Mouse (Mus musculus): ENCODE measurements around the gene Fbxl19. TPM values are rescaled to one million over a fixed set of nuclear protein-coding genes. Genes with fewer than 3 reads are reported as not detected.

Fbxl19 gene
- polyA plus RNA-seq, 1 experiment from 2014 or later, result 10.5 TPM

- H3K27ac ChIP-seq, result peak overlapping the region; percentile 98
- no peak for ATAC-seq (ENCODE audit: insufficient number of reproducible peaks, insufficient read depth, low FRiP score, low TSS enrichment, low read depth)
- 95% methylated on average over 3 of the region's 3 CpGs for WGBS
These were observed 33.3 kb upstream of the Fbxl19 start for GRCm38 (mm10) chr7:127711031-127711430.

GRCm38 (mm10) chr7:127711456-127711855, 32.9 kb upstream of the Fbxl19 start:
- WGBS, result 70% methylated on average over 3 of the region's 3 CpGs
- Histone ChIP-seq H3K4me3 (replicated peaks) (no peak overlapping the region), H3K27ac (peak overlapping the region; percentile 98), H3K4me2 (peak overlapping the region; percentile 59), H3K9me3 (no peaks in the 10 kb centered on the region), H3K27me3 (no peaks in the 10 kb centered on the region), H3K4me1 (replicated peaks) (peaks cover 49% of the 10 kb centered on the region), H3K9ac (replicated peaks) (no peak overlapping the region), H3K36me3 (peaks cover 15% of the 10 kb centered on the region)
- ATAC-seq (ENCODE audit: insufficient number of reproducible peaks, insufficient read depth, low FRiP score, low TSS enrichment, low read depth), result no peak

More at GRCm38 (mm10) chr7:127711031-127711430, 33.3 kb upstream of the Fbxl19 start:
- Histone ChIP-seq H3K4me3 (replicated peaks) (no peak overlapping the region), H3K9ac (replicated peaks) (no peak overlapping the region), H3K4me2 (peak overlapping the region; percentile 59; the same call in 1 of the 2 replicates), H3K27me3 (no peaks in the 10 kb centered on the region), H3K9me3 (no peaks in the 10 kb centered on the region), H3K4me1 (replicated peaks) (peaks cover 53% of the 10 kb centered on the region), H3K36me3 (peaks cover 20% of the 10 kb centered on the region)

- Histone ChIP-seq H3K4me1 (replicated peaks) (peaks cover 44% of the 10 kb centered on the region), H3K27ac (peak within 1 kb of the TSS; percentile 98), H3K9me3 (no peaks in the 10 kb centered on the region), H3K4me3 (replicated peaks) (peak within 1 kb of the TSS; percentile 43), H3K27me3 (no peaks in the 10 kb centered on the region), H3K4me2 (peak within 1 kb of the TSS; percentile 59), H3K9ac (replicated peaks) (peak within 1 kb of the TSS; percentile 52; the same call in 1 of the 2 replicates), H3K36me3 (peaks cover 13% of the 10 kb centered on the region)
- peak; percentile 77 for ATAC-seq (ENCODE audit: insufficient number of reproducible peaks, insufficient read depth, low FRiP score, low TSS enrichment, low read depth)
- under 1% methylated on average over 28 of the region's 28 CpGs for WGBS
These were observed 31.6 kb upstream of the Fbxl19 start, which contains the start of gene Ctf1 for GRCm38 (mm10) chr7:127712461-127713385. Gene Ctf1, plus strand, starts transcription at chr7:127712736.

GRCm38 (mm10) chr7:127714816-127715215, 29.5 kb upstream of the Fbxl19 start:
- peaks cover 28% of the 10 kb centered on the region for H3K36me3 ChIP-seq
- ATAC-seq (ENCODE audit: insufficient number of reproducible peaks, insufficient read depth, low FRiP score, low TSS enrichment, low read depth), result no peak

GRCm38 (mm10) chr7:127716992-127717391, 27.4 kb upstream of the Fbxl19 start:
- H3K27ac ChIP-seq, result peak overlapping the region; percentile 29; the same call in 1 of the 2 replicates
- H3K9me3 ChIP-seq, result no peaks in the 10 kb centered on the region
- H3K36me3 ChIP-seq, result peaks cover 30% of the 10 kb centered on the region
- no peaks in the 10 kb centered on the region for H3K27me3 ChIP-seq
- WGBS, result 2% methylated on average over 39 of the region's 41 CpGs
- peaks cover 22% of the 10 kb centered on the region for H3K4me1 ChIP-seq (replicated peaks)
- H3K9ac ChIP-seq (replicated peaks), result peak overlapping the region; percentile 63
- H3K4me2 ChIP-seq, result peak overlapping the region; percentile 66
- ATAC-seq (ENCODE audit: insufficient number of reproducible peaks, insufficient read depth, low FRiP score, low TSS enrichment, low read depth), result 0 out of 2 replicates have a peak, but pooled peaks have one; percentile 7
- H3K4me3 ChIP-seq (replicated peaks), result peak overlapping the region; percentile 41

More at GRCm38 (mm10) chr7:127714816-127715215, 29.5 kb upstream of the Fbxl19 start:
- 83% methylated on average over 4 of the region's 4 CpGs for WGBS
- H3K9ac ChIP-seq (replicated peaks), result 0 out of 2 replicates have a peak overlapping the region, but pooled peaks have one; percentile 31
- H3K27ac ChIP-seq, result no peak overlapping the region
- H3K9me3 ChIP-seq, result no peaks in the 10 kb centered on the region
- H3K27me3 ChIP-seq, result no peaks in the 10 kb centered on the region
- no peak overlapping the region for H3K4me3 ChIP-seq (replicated peaks)
- no peak overlapping the region for H3K4me2 ChIP-seq
- peaks cover 35% of the 10 kb centered on the region for H3K4me1 ChIP-seq (replicated peaks)

- H3K4me2 ChIP-seq, result no peak overlapping the region
- 92% methylated on average over 6 of the region's 6 CpGs for WGBS
- peaks cover 30% of the 10 kb centered on the region for H3K36me3 ChIP-seq
- no peaks in the 10 kb centered on the region for H3K27me3 ChIP-seq
- H3K27ac ChIP-seq, result no peak overlapping the region
- peaks cover 16% of the 10 kb centered on the region for H3K4me1 ChIP-seq (replicated peaks)
- ATAC-seq (ENCODE audit: insufficient number of reproducible peaks, insufficient read depth, low FRiP score, low TSS enrichment, low read depth), result no peak
- no peaks in the 10 kb centered on the region for H3K9me3 ChIP-seq
- H3K9ac ChIP-seq (replicated peaks), result no peak overlapping the region
- no peak overlapping the region for H3K4me3 ChIP-seq (replicated peaks)
These were observed 26.0 kb upstream of the Fbxl19 start for GRCm38 (mm10) chr7:127718339-127718738.

GRCm38 (mm10) chr7:127719258-127719657, 25.1 kb upstream of the Fbxl19 start:
- no peaks in the 10 kb centered on the region for H3K9me3 ChIP-seq
- WGBS, result 90% methylated on average over 6 of the region's 6 CpGs
- no peak overlapping the region for H3K27ac ChIP-seq
- no peaks in the 10 kb centered on the region for H3K27me3 ChIP-seq
- H3K4me2 ChIP-seq, result no peak overlapping the region
- peaks cover 7% of the 10 kb centered on the region for H3K4me1 ChIP-seq (replicated peaks)
- no peak overlapping the region for H3K4me3 ChIP-seq (replicated peaks)
- H3K9ac ChIP-seq (replicated peaks), result no peak overlapping the region
- ATAC-seq (ENCODE audit: insufficient number of reproducible peaks, insufficient read depth, low FRiP score, low TSS enrichment, low read depth), result no peak
- H3K36me3 ChIP-seq, result peaks cover 30% of the 10 kb centered on the region

- H3K36me3 ChIP-seq, result no peaks in the 10 kb centered on the region
- H3K9ac ChIP-seq (replicated peaks), result no peak overlapping the region
- ATAC-seq (ENCODE audit: insufficient number of reproducible peaks, insufficient read depth, low FRiP score, low TSS enrichment, low read depth), result no peak
- H3K9me3 ChIP-seq, result no peaks in the 10 kb centered on the region
- no peak overlapping the region for H3K4me3 ChIP-seq (replicated peaks)
- no peak overlapping the region for H3K27ac ChIP-seq
- WGBS, result 32% methylated on average over 2 of the region's 2 CpGs
- H3K27me3 ChIP-seq, result no peaks in the 10 kb centered on the region; the same call in 1 of the 2 replicates
- no peaks in the 10 kb centered on the region for H3K4me1 ChIP-seq (replicated peaks)
- H3K4me2 ChIP-seq, result no peak overlapping the region
These were observed 18.9 kb upstream of the Fbxl19 start for GRCm38 (mm10) chr7:127725490-127725889.

GRCm38 (mm10) chr7:127725924-127726323, 18.4 kb upstream of the Fbxl19 start:
- Histone ChIP-seq H3K36me3 (no peaks in the 10 kb centered on the region), H3K27me3 (no peaks in the 10 kb centered on the region; the same call in 1 of the 2 replicates), H3K4me2 (no peak overlapping the region), H3K4me3 (replicated peaks) (no peak overlapping the region), H3K9me3 (no peaks in the 10 kb centered on the region), H3K9ac (replicated peaks) (no peak overlapping the region), H3K4me1 (replicated peaks) (no peaks in the 10 kb centered on the region), H3K27ac (no peak overlapping the region)
- no peak for ATAC-seq (ENCODE audit: insufficient number of reproducible peaks, insufficient read depth, low FRiP score, low TSS enrichment, low read depth)
- 55% methylated on average over 6 of the region's 6 CpGs for WGBS

- Histone ChIP-seq H3K9ac (replicated peaks) (no peak overlapping the region), H3K4me2 (no peak overlapping the region), H3K4me1 (replicated peaks) (no peaks in the 10 kb centered on the region), H3K9me3 (no peaks in the 10 kb centered on the region), H3K27ac (no peak overlapping the region), H3K27me3 (no peaks in the 10 kb centered on the region; the same call in 1 of the 2 replicates), H3K36me3 (no peaks in the 10 kb centered on the region), H3K4me3 (replicated peaks) (no peak overlapping the region)
- ATAC-seq (ENCODE audit: insufficient number of reproducible peaks, insufficient read depth, low FRiP score, low TSS enrichment, low read depth), result no peak
- 86% methylated on average over 7 of the region's 7 CpGs for WGBS
These were observed 16.4 kb upstream of the Fbxl19 start for GRCm38 (mm10) chr7:127727898-127728297.

GRCm38 (mm10) chr7:127730170-127730569, 14.2 kb upstream of the Fbxl19 start:
- ATAC-seq (ENCODE audit: insufficient number of reproducible peaks, insufficient read depth, low FRiP score, low TSS enrichment, low read depth), result no peak
- Histone ChIP-seq H3K4me2 (no peak overlapping the region), H3K27me3 (no peaks in the 10 kb centered on the region; the same call in 1 of the 2 replicates), H3K9me3 (no peaks in the 10 kb centered on the region), H3K4me1 (replicated peaks) (no peaks in the 10 kb centered on the region), H3K27ac (no peak overlapping the region), H3K4me3 (replicated peaks) (no peak overlapping the region), H3K9ac (replicated peaks) (no peak overlapping the region), H3K36me3 (no peaks in the 10 kb centered on the region)
- 70% methylated on average over 4 of the region's 4 CpGs for WGBS

Measured in limb, embryonic 12.5 days (tissue).